Mouse (Mus musculus) embryonic facial prominence, embryonic 12.5 days (tissue): ENCODE results near the gene Cpne5. TPM values are rescaled to one million over a fixed set of nuclear protein-coding genes. Genes with fewer than 3 reads are reported as not detected.

Source experiments
- ATAC-seq: fragments of 200-750 bp; cut with Nextera tagmentation; 2 replicates; pipeline ENCODE4 v1.8.0; 2017; ENCODE audit not compliant: insufficient number of reproducible peaks, insufficient read depth, low FRiP score, low TSS enrichment
- H3K27ac ChIP-seq: fragments of 300-500 bp; sonication (generic); 2 replicates; pipeline ENCODE4 v1.5.1; 2016; ENCODE audit warnings: mild to moderate bottlenecking
- H3K27me3 ChIP-seq: fragments of 300-500 bp; sonication (generic); 2 replicates; pipeline ENCODE4 v1.6.1; 2016; ENCODE audit warnings: mild to moderate bottlenecking, moderate library complexity
- H3K36me3 ChIP-seq: fragments of 300-500 bp; sonication (generic); 2 replicates; pipeline ENCODE4 v1.6.1; 2016; ENCODE audit warnings: mild to moderate bottlenecking
- H3K4me1 ChIP-seq: fragments of 300-500 bp; sonication (generic); 2 replicates; pipeline ENCODE4 v1.6.1; 2016
- H3K4me2 ChIP-seq: fragments of 300-500 bp; sonication (generic); replicated peaks from 2 replicates; pipeline ENCODE4 v1.6.1; 2016; ENCODE audit warnings: mild to moderate bottlenecking, moderate library complexity
- H3K4me3 ChIP-seq: fragments of 300-500 bp; sonication (generic); 2 replicates; pipeline ENCODE4 v1.5.1; 2016; ENCODE audit warnings: mild to moderate bottlenecking
- H3K9ac ChIP-seq: fragments of 300-500 bp; sonication (generic); 2 replicates; pipeline ENCODE4 v1.6.1; 2016; ENCODE audit warnings: mild to moderate bottlenecking, moderate library complexity
- H3K9me3 ChIP-seq: fragments of 300-500 bp; sonication (generic); 2 replicates; pipeline ENCODE4 v1.6.1; 2016; ENCODE audit warnings: mild to moderate bottlenecking, moderate library complexity
- WGBS: fragments of 180-500 bp; shearing (Covaris S2); methylation state at CpG from one replicate; pipeline ENCODE4 v1.1.7; 2016; 5-methylcytosine and 5-hydroxymethylcytosine counted together
- polyA plus RNA-seq: library from polyadenylated mRNA; unstranded; fragments of >200 nt; fragmentation: Nextera tagmentation; extraction: Ambion mirVana; gene quantifications from 2 replicates; pipeline ENCODE4 v1.2.1, GENCODE M21; 2016

Gene Cpne5
- polyA plus RNA-seq, 1 experiment from 2014 or later: 11.9 TPM

DNA sequence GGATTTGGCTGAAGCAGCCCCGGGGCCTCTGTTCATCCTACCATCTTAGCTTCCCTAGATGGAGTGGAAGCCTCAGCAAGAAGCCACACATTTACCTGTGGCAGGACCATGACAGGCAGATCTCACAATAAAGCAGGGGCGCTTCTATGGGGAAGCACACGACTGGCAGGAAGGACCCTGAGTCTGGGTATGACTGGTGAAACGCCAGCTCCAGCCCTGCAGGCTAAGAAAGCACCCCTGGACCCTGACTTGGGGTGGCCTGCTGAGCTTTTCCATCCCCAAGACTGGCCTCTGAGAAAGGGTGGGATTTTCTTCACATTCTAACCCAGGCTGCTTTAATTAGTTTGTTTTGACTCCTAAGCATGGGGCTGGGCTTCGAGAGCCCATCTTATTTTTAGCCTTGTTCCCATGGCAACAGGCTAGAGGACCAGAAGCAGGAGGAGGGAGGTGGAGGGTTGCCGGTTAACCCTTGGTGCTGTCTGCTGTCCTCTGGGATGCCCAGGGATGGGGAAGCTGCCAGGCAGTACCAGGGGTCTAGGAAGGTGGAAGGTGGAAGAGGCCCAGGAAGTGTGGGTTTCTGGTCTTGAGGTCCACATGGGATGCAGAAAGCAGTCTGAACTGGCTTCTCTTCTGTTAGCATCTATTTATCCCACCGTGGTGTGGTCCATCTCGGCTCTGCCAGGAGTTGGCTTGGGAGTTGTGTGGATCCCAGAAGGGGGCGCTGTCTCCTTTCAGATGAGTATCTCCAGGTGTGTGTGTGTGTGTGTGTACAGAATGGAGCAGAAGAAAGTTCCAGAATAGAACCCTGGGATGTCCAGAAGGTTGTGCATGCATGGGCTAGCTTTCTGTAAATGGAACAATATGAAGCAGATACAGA lies 61.3 kb downstream of the Cpne5 start:
- no peaks in the 10 kb centered on the region for H3K36me3 ChIP-seq
- H3K4me1 ChIP-seq: peaks cover 12% of the 10 kb centered on the region; the same call in 1 of the 2 replicates
- H3K27me3 ChIP-seq: no peaks in the 10 kb centered on the region
- WGBS: 16% methylated on average over 9 of the region's 9 CpGs
- no peak overlapping the region for H3K4me3 ChIP-seq
- ATAC-seq: peak; percentile 65; the same call in 1 of the 2 replicates
- H3K9ac ChIP-seq: no peak overlapping the region
- H3K27ac ChIP-seq: peak overlapping the region; percentile 65; the same call in 1 of the 2 replicates
- H3K4me2 ChIP-seq: 0 out of 2 replicates have a peak overlapping the region, but pooled peaks have one; percentile 11
- no peaks in the 10 kb centered on the region for H3K9me3 ChIP-seq

DNA sequence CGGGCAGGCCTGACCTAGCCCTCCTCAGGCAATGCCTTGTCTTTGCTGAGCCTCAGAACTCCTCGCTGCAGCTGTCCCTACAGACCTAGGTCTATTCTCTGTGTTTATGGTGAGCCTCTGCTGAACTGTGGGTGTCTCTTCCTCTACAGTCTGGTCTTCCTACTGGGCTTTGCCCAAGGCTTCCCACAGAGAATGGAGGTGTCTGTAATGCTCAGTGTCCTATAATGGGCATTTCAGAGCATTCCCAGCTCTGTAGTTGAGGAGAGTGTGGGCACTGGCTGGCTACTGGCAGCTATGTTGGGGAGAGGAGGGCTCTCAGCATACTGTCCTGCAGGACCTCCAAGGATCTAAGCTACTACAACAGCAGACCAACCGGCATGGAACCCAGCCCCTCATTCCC lies 62.3 kb downstream of the Cpne5 start:
- no peaks in the 10 kb centered on the region for H3K9me3 ChIP-seq
- peaks cover 12% of the 10 kb centered on the region; the same call in 1 of the 2 replicates for H3K4me1 ChIP-seq
- no peak overlapping the region for H3K4me2 ChIP-seq
- H3K27ac ChIP-seq: no peak overlapping the region
- no peak overlapping the region for H3K4me3 ChIP-seq
- no peaks in the 10 kb centered on the region for H3K36me3 ChIP-seq
- ATAC-seq: no peak
- no peak overlapping the region for H3K9ac ChIP-seq
- WGBS: 60% methylated on average over 3 of the region's 3 CpGs
- H3K27me3 ChIP-seq: no peaks in the 10 kb centered on the region

DNA sequence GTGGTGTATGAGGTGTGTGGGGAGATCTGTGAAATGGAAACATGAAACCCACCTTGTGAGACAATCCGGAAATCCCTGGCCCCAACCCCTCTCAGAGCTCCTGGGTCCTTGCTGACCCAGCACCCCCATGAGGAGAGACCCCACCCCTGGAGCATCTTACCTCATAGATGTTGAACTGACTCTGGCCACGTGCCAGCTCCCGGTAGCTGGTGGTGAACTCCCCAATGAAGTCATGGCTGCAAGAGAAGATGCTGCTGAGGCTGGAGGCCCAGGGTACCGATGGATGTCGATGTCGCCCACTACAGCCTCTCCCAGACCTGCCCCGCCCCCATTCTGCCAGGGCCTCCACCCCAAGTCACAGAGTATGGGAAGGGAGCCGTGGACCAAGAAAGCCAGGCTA lies 64.8 kb downstream of the Cpne5 start:
- H3K27me3 ChIP-seq: no peaks in the 10 kb centered on the region
- no peaks in the 10 kb centered on the region for H3K9me3 ChIP-seq
- no peak overlapping the region for H3K27ac ChIP-seq
- no peak for ATAC-seq
- peaks cover 12% of the 10 kb centered on the region; the same call in 1 of the 2 replicates for H3K4me1 ChIP-seq
- whole genome bisulfite sequencing: 83% methylated on average over 8 of the region's 8 CpGs
- H3K9ac ChIP-seq: no peak overlapping the region
- H3K36me3 ChIP-seq: no peaks in the 10 kb centered on the region
- H3K4me2 ChIP-seq: no peak overlapping the region
- H3K4me3 ChIP-seq: no peak overlapping the region

DNA sequence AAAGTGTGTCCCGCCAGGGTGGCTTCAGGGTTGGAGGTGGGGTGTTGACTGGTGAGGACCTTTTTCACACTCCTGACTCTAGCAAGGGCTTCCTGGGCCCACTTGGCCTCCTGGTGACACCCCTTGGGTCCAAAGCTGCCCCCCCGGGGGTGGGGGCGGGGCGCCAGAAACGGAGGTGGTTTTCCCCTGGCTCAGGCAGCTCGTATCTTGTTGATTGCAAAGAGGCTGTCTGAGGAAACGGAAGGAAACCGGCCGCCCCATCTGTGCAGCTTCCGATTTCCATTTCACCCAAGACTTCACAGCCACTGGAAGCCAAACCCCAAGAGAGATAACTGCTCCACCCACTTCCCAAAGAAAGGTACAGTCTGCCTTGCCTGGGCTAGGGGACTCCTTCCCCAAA lies 65.9 kb downstream of the Cpne5 start:
- WGBS: 49% methylated on average over 10 of the region's 10 CpGs
- no peaks in the 10 kb centered on the region for H3K27me3 ChIP-seq
- H3K4me1 ChIP-seq: peaks cover 12% of the 10 kb centered on the region; the same call in 1 of the 2 replicates
- no peak overlapping the region for H3K27ac ChIP-seq
- ATAC-seq: no peak
- no peak overlapping the region for H3K4me2 ChIP-seq
- no peaks in the 10 kb centered on the region for H3K36me3 ChIP-seq
- no peak overlapping the region for H3K9ac ChIP-seq
- H3K4me3 ChIP-seq: no peak overlapping the region
- H3K9me3 ChIP-seq: no peaks in the 10 kb centered on the region

DNA sequence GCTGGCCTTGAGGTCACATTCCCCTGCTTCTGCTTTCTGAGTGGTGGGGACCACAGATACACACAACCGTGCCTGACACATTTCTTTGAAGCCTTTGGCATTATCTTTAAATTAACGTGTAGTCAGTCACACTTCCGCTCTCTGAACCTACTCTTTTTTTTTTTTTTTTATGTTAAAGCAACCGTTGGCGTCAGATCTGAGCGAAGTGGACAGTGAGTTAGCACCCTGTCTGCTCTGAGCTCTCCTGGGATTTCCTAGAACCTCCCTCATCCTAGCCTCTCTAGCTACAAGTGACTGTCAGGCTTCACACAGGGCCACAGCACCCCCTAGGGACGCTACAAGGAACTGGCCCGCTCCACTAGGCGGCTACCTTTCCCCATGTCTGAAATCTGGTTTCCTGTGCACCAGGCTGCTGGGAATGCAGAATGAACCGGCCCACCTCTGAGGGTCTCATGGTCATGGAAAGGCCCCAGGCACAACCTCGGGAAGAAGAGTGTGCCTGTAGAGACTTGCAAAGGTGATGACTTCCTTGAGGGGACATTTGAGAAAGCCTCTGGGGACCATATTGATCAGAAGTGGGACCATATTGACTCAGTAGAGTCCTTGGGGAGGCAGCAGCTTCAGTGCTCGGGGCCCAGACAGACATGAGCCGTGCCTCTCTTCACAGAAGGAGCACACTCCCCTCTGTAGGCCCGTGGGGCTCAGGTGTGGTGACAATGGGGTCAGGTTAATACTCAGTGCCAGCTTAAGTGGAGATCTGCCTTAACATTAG lies 66.8 kb downstream of the Cpne5 start:
- H3K9me3 ChIP-seq: no peaks in the 10 kb centered on the region
- H3K4me2 ChIP-seq: no peak overlapping the region
- no peak overlapping the region for H3K9ac ChIP-seq
- H3K27ac ChIP-seq: no peak overlapping the region
- peaks cover 10% of the 10 kb centered on the region; the same call in 1 of the 2 replicates for H3K4me1 ChIP-seq
- WGBS: 24% methylated on average over 14 of the region's 14 CpGs
- no peak overlapping the region for H3K4me3 ChIP-seq
- no peak for ATAC-seq
- H3K36me3 ChIP-seq: no peaks in the 10 kb centered on the region
- no peaks in the 10 kb centered on the region; the same call in 1 of the 2 replicates for H3K27me3 ChIP-seq

DNA sequence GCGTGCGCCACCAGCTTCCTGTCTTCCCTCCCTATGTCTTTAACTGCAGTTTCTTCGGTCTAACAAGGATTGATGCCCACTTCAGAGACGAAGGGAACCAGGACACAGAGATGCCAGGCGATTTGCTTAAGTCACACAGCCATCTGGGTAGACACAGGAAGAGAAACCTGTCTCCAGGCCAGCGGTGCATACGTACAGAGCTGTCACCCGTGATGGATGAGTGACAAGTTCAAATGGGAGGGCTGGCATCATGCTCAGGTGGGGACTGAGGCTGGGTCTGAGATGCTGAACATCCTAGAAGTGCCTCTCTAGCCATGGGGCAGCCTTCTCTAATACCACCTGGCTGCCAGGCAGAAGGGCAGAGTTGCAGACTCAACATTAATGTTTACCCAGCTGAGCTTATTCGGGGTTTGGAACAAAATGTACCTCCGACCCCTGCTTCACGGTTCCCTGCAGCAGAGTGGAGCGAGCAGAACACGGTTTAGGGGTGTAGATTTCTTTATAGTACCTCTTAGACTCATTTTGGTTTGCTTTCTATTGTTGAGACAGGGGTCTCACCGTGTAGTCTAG lies 67.5 kb downstream of the Cpne5 start:
- Histone ChIP-seq H3K9ac (no peak overlapping the region), H3K4me3 (no peak overlapping the region), H3K27ac (no peak overlapping the region), H3K36me3 (no peaks in the 10 kb centered on the region), H3K9me3 (no peaks in the 10 kb centered on the region), H3K27me3 (no peaks in the 10 kb centered on the region; the same call in 1 of the 2 replicates), H3K4me2 (no peak overlapping the region), H3K4me1 (peaks cover 8% of the 10 kb centered on the region; the same call in 1 of the 2 replicates)
- no peak for ATAC-seq
- WGBS: 75% methylated on average over 14 of the region's 14 CpGs

DNA sequence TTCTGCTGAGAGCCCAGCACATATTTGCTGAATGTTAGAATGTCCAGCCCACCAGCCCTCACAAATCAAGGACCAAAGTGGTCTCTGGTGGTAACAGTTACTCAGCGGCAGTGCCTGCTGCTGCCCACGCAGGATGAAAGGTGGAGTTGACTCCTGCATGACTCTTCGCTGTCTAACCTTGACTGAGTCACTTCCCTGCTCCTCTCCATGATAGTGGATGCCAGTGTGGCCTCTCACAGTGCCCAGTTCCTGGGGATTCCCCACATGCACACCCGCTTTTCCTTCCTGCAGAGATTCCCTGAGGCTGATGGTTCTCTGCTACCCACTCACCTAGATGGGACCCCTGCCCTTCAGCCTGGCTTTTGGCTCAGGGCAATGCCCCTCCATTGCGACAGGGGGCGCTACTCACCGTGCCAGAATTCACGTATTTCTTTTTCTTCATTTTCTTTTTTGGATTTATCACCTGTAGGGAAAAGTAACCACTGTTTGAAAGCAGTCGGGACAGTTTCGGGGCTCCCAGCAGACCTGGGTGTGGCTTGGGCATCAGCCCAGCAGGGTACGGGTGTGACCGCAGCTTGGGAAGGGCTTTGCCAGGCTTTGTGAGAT lies 68.9 kb downstream of the Cpne5 start:
- Histone ChIP-seq H3K4me2 (no peak overlapping the region), H3K4me1 (peaks cover 22% of the 10 kb centered on the region), H3K36me3 (no peaks in the 10 kb centered on the region), H3K27ac (no peak overlapping the region), H3K9me3 (no peaks in the 10 kb centered on the region), H3K4me3 (no peak overlapping the region), H3K27me3 (no peaks in the 10 kb centered on the region; the same call in 1 of the 2 replicates), H3K9ac (no peak overlapping the region)
- WGBS: 72% methylated on average over 12 of the region's 12 CpGs
- no peak for ATAC-seq

DNA sequence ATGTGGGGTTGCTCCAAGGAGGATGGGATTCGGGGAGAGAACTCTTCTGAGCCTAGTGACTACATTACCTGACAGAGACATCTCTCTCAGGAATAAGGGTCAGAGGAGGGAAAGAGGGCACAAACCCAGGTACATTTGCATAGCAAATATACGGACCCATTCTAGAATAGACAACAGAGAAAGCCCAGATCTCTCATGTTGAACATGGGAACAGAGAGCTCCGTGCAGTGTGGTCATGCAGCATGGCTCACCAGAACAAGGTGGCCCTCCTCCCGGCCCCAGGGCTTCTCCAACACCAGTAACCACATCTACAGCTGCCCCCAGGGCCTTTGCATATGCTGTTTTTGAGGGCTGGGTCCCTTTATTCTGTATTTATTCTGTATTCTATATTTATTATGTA lies 69.5 kb downstream of the Cpne5 start:
- WGBS: 81% methylated on average over 4 of the region's 4 CpGs
- Histone ChIP-seq H3K9me3 (no peaks in the 10 kb centered on the region), H3K27ac (no peak overlapping the region), H3K27me3 (no peaks in the 10 kb centered on the region; the same call in 1 of the 2 replicates), H3K36me3 (no peaks in the 10 kb centered on the region), H3K4me2 (no peak overlapping the region), H3K4me3 (no peak overlapping the region), H3K9ac (no peak overlapping the region), H3K4me1 (peaks cover 22% of the 10 kb centered on the region)
- no peak for ATAC-seq

DNA sequence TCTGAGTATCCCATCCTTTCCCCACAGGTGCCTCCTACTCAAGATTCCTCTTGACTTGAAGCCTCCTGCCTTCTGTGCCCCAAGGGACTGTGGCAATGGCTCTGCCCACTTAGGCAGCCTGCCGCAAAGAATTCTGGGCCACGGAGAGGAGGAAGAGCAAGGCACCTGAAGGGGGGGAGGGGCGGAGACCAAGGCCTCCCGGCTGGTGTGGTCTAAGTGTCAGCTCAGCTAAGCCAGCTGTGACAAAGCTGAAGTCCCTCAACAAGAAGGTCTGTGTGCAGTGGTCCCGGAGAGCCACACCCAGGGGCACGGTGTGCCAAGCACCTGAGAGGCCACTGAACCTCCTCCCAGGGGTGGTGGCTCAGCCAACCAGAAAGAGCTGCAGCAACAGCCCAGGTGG lies 70.6 kb downstream of the Cpne5 start:
- no peak overlapping the region for H3K4me2 ChIP-seq
- no peak for ATAC-seq
- 57% methylated on average over 6 of the region's 6 CpGs for WGBS
- no peak overlapping the region for H3K4me3 ChIP-seq
- no peaks in the 10 kb centered on the region for H3K36me3 ChIP-seq
- H3K4me1 ChIP-seq: peaks cover 22% of the 10 kb centered on the region
- no peaks in the 10 kb centered on the region for H3K9me3 ChIP-seq
- H3K27me3 ChIP-seq: no peaks in the 10 kb centered on the region; the same call in 1 of the 2 replicates
- H3K9ac ChIP-seq: no peak overlapping the region
- no peak overlapping the region for H3K27ac ChIP-seq

DNA sequence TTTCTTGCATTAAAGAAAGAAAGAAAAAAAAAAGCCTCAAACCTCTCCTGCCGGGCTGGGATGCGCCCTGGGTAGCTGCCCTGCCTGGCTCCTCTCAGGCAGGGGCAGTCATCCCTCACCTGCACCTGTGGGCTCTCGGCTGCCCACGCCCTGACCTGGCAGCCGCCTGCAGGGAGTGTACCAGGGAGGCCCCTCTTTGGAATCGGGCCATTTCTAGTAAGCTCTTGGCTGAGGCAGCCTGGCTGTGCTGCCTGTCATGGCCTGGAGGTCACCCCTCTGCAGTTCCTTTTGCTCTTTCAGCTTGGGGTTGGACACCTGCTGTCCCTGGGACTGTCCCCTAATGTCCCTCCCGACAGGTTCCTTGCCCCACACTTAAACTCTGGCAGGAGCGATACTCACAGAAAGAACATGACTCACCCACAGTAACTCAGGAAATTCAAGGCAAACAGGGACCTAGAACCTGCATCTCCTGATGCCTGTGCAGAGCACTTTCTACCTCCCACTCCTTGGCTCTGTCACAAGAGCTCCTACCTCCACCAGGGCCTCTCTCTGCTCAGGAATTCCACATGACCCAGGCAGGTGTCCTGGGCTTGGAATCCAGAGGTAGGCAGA lies 71.9 kb downstream of the Cpne5 start:
- H3K36me3 ChIP-seq: no peaks in the 10 kb centered on the region
- peaks cover 22% of the 10 kb centered on the region for H3K4me1 ChIP-seq
- H3K9ac ChIP-seq: no peak overlapping the region
- no peak overlapping the region for H3K4me3 ChIP-seq
- H3K9me3 ChIP-seq: peaks cover 8% of the 10 kb centered on the region; the same call in 1 of the 2 replicates
- no peaks in the 10 kb centered on the region; the same call in 1 of the 2 replicates for H3K27me3 ChIP-seq
- no peak for ATAC-seq
- WGBS: 48% methylated on average over 8 of the region's 8 CpGs
- no peak overlapping the region for H3K4me2 ChIP-seq
- no peak overlapping the region for H3K27ac ChIP-seq

DNA sequence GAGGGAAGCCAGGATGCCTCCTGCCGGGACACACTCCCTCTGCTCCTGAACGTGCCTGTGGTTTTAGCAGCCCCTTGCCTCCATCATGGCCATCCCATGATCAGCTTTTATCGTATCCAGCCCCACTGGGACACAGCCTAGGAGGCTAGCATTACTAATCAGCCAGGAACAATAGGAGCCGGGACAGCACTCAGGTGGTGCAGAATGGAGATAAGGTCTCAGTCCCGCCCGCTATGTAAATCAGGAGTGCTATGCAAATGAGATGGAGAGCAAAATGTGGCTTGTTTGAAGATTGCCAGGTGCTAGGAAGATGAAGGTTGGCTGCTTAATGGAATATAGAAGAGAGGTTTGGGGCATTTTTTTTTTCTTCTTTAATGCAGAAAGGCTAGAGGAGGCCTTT lies 72.5 kb downstream of the Cpne5 start:
- no peak for ATAC-seq
- no peak overlapping the region for H3K4me3 ChIP-seq
- 19% methylated on average over 6 of the region's 6 CpGs for WGBS
- H3K9ac ChIP-seq: no peak overlapping the region
- H3K4me2 ChIP-seq: no peak overlapping the region
- H3K27me3 ChIP-seq: no peaks in the 10 kb centered on the region; the same call in 1 of the 2 replicates
- H3K9me3 ChIP-seq: peaks cover 9% of the 10 kb centered on the region; the same call in 1 of the 2 replicates
- H3K27ac ChIP-seq: no peak overlapping the region
- no peaks in the 10 kb centered on the region for H3K36me3 ChIP-seq
- H3K4me1 ChIP-seq: peaks cover 22% of the 10 kb centered on the region
